Mouse (Mus musculus) CH12.LX (cell line): Measurements from ENCODE around the gene C130032M10Rik. TPM values are rescaled to one million over a fixed set of nuclear protein-coding genes. Genes with fewer than 3 reads are reported as not detected.

Experiments
- DNase-seq: peaks from one replicate; pipeline ENCODE4 v3.0.0-alpha.2; 2013; ENCODE audit errors: extremely low read depth
- H3K27ac ChIP-seq: 2 replicates; pipeline ENCODE4 v1.5.1; 2012; ENCODE audit warnings: low read depth, mild to moderate bottlenecking, control low read depth, moderate library complexity; ENCODE audit not compliant: insufficient read depth
- H3K27me3 ChIP-seq: replicated peaks from 2 replicates; pipeline ENCODE3; 2012; ENCODE audit warnings: inconsistent platforms
- H3K36me3 ChIP-seq, 2 experiments: replicated peaks in 1 of 2; 2 replicates each; pipeline versions ENCODE3 to v1.6.1; 2012; ENCODE audit warnings: inconsistent platforms in 1 of 2, low read length in 1 of 2, mild to moderate bottlenecking in 1 of 2, mixed read lengths in 1 of 2, moderate library complexity in 1 of 2; ENCODE audit not compliant: control insufficient read depth in 1 of 2, insufficient read depth in 1 of 2
- H3K4me1 ChIP-seq, 2 experiments: 2 replicates each; pipeline ENCODE4 v1.6.1; 2012; ENCODE audit warnings: inconsistent platforms in 1 of 2, moderate library complexity in 1 of 2; ENCODE audit not compliant: insufficient read depth in 2 of 2, control insufficient read depth in 1 of 2
- H3K4me2 ChIP-seq: 2 replicates; pipeline ENCODE4 v1.6.1; 2012; ENCODE audit warnings: low read depth, mild to moderate bottlenecking, control low read depth; ENCODE audit not compliant: poor library complexity, insufficient read depth, severe bottlenecking
- H3K4me3 ChIP-seq, 3 experiments: fragments of 150-350 bp in 1 of 3; sonication (generic) in 1 of 3; replicated peaks in 1 of 3; 2 replicates each; pipeline versions ENCODE3 to v1.5.1; 2011 to 2012; ENCODE audit warnings: low read depth in 2 of 3, low read length in 2 of 3, mild to moderate bottlenecking in 2 of 3, moderate library complexity in 2 of 3, control low read depth in 1 of 3, improper control_type of control experiment in 1 of 3, inconsistent platforms in 1 of 3, mixed read lengths in 1 of 3; ENCODE audit not compliant: poor library complexity in 1 of 3
- H3K79me2 ChIP-seq: replicated peaks from 2 replicates; pipeline ENCODE4 v1.6.1; 2012; ENCODE audit warnings: mild to moderate bottlenecking, moderate library complexity; ENCODE audit not compliant: control insufficient read depth, poor library complexity, insufficient read depth, severe bottlenecking; ENCODE audit errors: extremely low read depth
- H3K9ac ChIP-seq: 2 replicates; pipeline ENCODE4 v1.6.1; 2012; ENCODE audit warnings: low read depth, mild to moderate bottlenecking, control low read depth, moderate library complexity; ENCODE audit not compliant: insufficient read depth
- H3K9me3 ChIP-seq: replicated peaks from 2 replicates; pipeline ENCODE3; 2012; ENCODE audit warnings: low read length, inconsistent platforms, mixed read lengths
- CTCF ChIP-seq, 2 experiments: IDR thresholded peaks in 1 of 2; conservative IDR thresholded peaks in 1 of 2; 2 replicates each; pipeline ENCODE4 v1.5.1; 2011 to 2012; ENCODE audit warnings: low read depth in 2 of 2, low read length in 2 of 2, improper control_type of control experiment in 1 of 2, inconsistent platforms in 1 of 2, mild to moderate bottlenecking in 1 of 2, moderate library complexity in 1 of 2
- E2F4 ChIP-seq: IDR thresholded peaks from 2 replicates; pipeline ENCODE4 v1.6.1; 2011; ENCODE audit warnings: low read depth, low read length, improper control_type of control experiment; ENCODE audit not compliant: insufficient replicate concordance
- EP300 ChIP-seq: IDR thresholded peaks from 2 replicates; pipeline ENCODE4 v1.6.1; 2011; ENCODE audit warnings: low read length, improper control_type of control experiment
- ETS1 ChIP-seq: conservative IDR thresholded peaks from 2 replicates; pipeline ENCODE4 v1.6.1; 2012; ENCODE audit warnings: low read depth, mild to moderate bottlenecking, inconsistent platforms, low read length, improper control_type of control experiment, moderate library complexity
- IRF4 ChIP-seq: IDR thresholded peaks from 2 replicates; pipeline ENCODE4 v1.6.1; 2014; ENCODE audit warnings: low read depth, mild to moderate bottlenecking, inconsistent platforms, low read length, improper control_type of control experiment
- JUN ChIP-seq: IDR thresholded peaks from 2 replicates; pipeline ENCODE4 v1.6.1; 2011; ENCODE audit warnings: low read depth, mild to moderate bottlenecking, low read length, improper control_type of control experiment, moderate library complexity; ENCODE audit not compliant: insufficient read depth
- JUND ChIP-seq: conservative IDR thresholded peaks from 2 replicates; pipeline ENCODE4 v1.6.1; 2011; ENCODE audit warnings: low read depth, low read length, improper control_type of control experiment
- KAT2A ChIP-seq: IDR thresholded peaks from 2 replicates; pipeline ENCODE4 v1.6.1; 2012; ENCODE audit warnings: low read length, improper control_type of control experiment, inconsistent platforms; ENCODE audit not compliant: insufficient replicate concordance
- MAFK ChIP-seq: IDR thresholded peaks from 2 replicates; pipeline ENCODE4 v1.6.1; 2011; ENCODE audit warnings: low read length, improper control_type of control experiment; ENCODE audit not compliant: insufficient replicate concordance
- MAX ChIP-seq: IDR thresholded peaks from 2 replicates; pipeline ENCODE4 v1.6.1; 2011; ENCODE audit warnings: low read length, improper control_type of control experiment
- MAZ ChIP-seq: IDR thresholded peaks from 2 replicates; pipeline ENCODE4 v1.6.1; 2012; ENCODE audit warnings: low read depth, mild to moderate bottlenecking, inconsistent platforms, low read length, improper control_type of control experiment, moderate library complexity
- MEF2A ChIP-seq: IDR thresholded peaks from 2 replicates; pipeline ENCODE4 v1.6.1; 2014; ENCODE audit warnings: low read depth, mild to moderate bottlenecking, inconsistent platforms, low read length, improper control_type of control experiment, borderline replicate concordance
- MXI1 ChIP-seq: IDR thresholded peaks from 2 replicates; pipeline ENCODE4 v1.6.1; 2011; ENCODE audit warnings: mild to moderate bottlenecking, low read depth, low read length, improper control_type of control experiment
- MYC ChIP-seq: IDR thresholded peaks from 2 replicates; pipeline ENCODE4 v1.6.1; 2011; ENCODE audit warnings: low read depth, mild to moderate bottlenecking, improper control_type of control experiment, low read length
- NELFE ChIP-seq: IDR thresholded peaks from 2 replicates; pipeline ENCODE4 v1.6.1; 2011; ENCODE audit warnings: low read depth, low read length, improper control_type of control experiment
- NRF1 ChIP-seq: IDR thresholded peaks from 2 replicates; pipeline ENCODE4 v1.6.1; 2014; ENCODE audit warnings: low read depth, mild to moderate bottlenecking, inconsistent platforms, low read length, improper control_type of control experiment, moderate library complexity
- PAX5 ChIP-seq: IDR thresholded peaks from 2 replicates; pipeline ENCODE4 v1.6.1; 2012; ENCODE audit warnings: low read length, inconsistent platforms, mixed read lengths
- RAD21 ChIP-seq: IDR thresholded peaks from 2 replicates; pipeline ENCODE4 v1.6.1; 2011; ENCODE audit warnings: low read depth, mild to moderate bottlenecking, low read length, improper control_type of control experiment, moderate library complexity
- RCOR1 ChIP-seq: conservative IDR thresholded peaks from 2 replicates; pipeline ENCODE4 v1.6.1; 2012; ENCODE audit warnings: low read depth, mild to moderate bottlenecking, inconsistent platforms, low read length, improper control_type of control experiment
- TCF12 ChIP-seq: IDR thresholded peaks from 2 replicates; pipeline ENCODE4 v1.6.1; 2014; ENCODE audit warnings: low read depth, mild to moderate bottlenecking, inconsistent platforms, low read length, improper control_type of control experiment
- USF1 ChIP-seq: IDR thresholded peaks from 2 replicates; pipeline ENCODE4 v1.6.1; 2014; ENCODE audit warnings: low read depth, mild to moderate bottlenecking, inconsistent platforms, low read length, improper control_type of control experiment
- USF2 ChIP-seq: conservative IDR thresholded peaks from 2 replicates; pipeline ENCODE4 v1.6.1; 2011; ENCODE audit warnings: low read depth, low read length, improper control_type of control experiment
- ZC3H11A ChIP-seq: IDR thresholded peaks from 2 replicates; pipeline ENCODE4 v1.6.1; 2012; ENCODE audit warnings: low read depth, mild to moderate bottlenecking, inconsistent platforms, low read length, improper control_type of control experiment
- ZMIZ1 ChIP-seq: IDR thresholded peaks from 2 replicates; pipeline ENCODE4 v1.6.1; 2012; ENCODE audit warnings: low read depth, mild to moderate bottlenecking, inconsistent platforms, low read length, improper control_type of control experiment
- ZNF384 ChIP-seq: IDR thresholded peaks from 2 replicates; pipeline ENCODE4 v1.6.1; 2012; ENCODE audit warnings: low read depth, low read length, improper control_type of control experiment, inconsistent platforms
- dilution Hi-C: fragments of 300-500 bp; cut with MboI; formaldehyde crosslinking; loops from 2 replicates; pipeline ENCODE4 v1.14.3; 2020; ENCODE audit warnings: low sequenced_read_pairs; ENCODE audit not compliant: extremely low pct_unique_long_range_greater_than_20kb, extremely low pct_ligation_motif_present
- in situ Hi-C: fragments of 300-500 bp; cut with MboI; formaldehyde crosslinking; loops from 3 replicates; pipeline ENCODE4 v1.14.3; 2019; ENCODE audit warnings: low sequenced_read_pairs, low pct_ligation_motif_present, low pct_unique_long_range_greater_than_20kb, mixed read lengths
- polyA plus RNA-seq: library from polyadenylated mRNA; unstranded; fragments of >175 nt; gene quantifications from 2 replicates; pipeline ENCODE4 v1.2.1, GENCODE M21; 2012; ENCODE audit warnings: low read depth; ENCODE audit not compliant: insufficient read length
- total RNA-seq, 2 experiments: library from RNA; depleted of rRNA; stranded (reverse); fragments of 300-350 nt in 1 of 2; fragments of >200 nt in 1 of 2; gene quantifications; 2 replicates each; pipeline ENCODE4 v1.2.3; 2012 to 2014

C130032M10Rik gene
- total and polyA plus RNA-seq, 3 experiments = not detected

- H3K4me3 ChIP-seq = no peak overlapping the region
- no peak for DNase-seq
- no peaks in the 10 kb centered on the region for H3K36me3 ChIP-seq
- no peak overlapping the region for H3K9ac ChIP-seq
- no peaks in the 10 kb centered on the region for H3K79me2 ChIP-seq
- H3K27me3 ChIP-seq = no peaks in the 10 kb centered on the region
- peaks cover 6 to 25% of the 10 kb centered on the region in 2 experiments for H3K4me1 ChIP-seq
- in situ Hi-C loops = no loop called here
- TF ChIP-seq MAZ = no peak
- no peak for TF ChIP-seq MAFK
- TF ChIP-seq MAX = no peak
- TF ChIP-seq JUND = no peak
- no peak for TF ChIP-seq IRF4
- no peak overlapping the region for H3K27ac ChIP-seq
- dilution Hi-C loops = no loop called here
- H3K9me3 ChIP-seq = no peaks in the 10 kb centered on the region
- H3K4me2 ChIP-seq = no peak overlapping the region
These were observed 7.0 kb downstream of the C130032M10Rik start for GRCm38 (mm10) chr9:114522501-114522900.

DNA sequence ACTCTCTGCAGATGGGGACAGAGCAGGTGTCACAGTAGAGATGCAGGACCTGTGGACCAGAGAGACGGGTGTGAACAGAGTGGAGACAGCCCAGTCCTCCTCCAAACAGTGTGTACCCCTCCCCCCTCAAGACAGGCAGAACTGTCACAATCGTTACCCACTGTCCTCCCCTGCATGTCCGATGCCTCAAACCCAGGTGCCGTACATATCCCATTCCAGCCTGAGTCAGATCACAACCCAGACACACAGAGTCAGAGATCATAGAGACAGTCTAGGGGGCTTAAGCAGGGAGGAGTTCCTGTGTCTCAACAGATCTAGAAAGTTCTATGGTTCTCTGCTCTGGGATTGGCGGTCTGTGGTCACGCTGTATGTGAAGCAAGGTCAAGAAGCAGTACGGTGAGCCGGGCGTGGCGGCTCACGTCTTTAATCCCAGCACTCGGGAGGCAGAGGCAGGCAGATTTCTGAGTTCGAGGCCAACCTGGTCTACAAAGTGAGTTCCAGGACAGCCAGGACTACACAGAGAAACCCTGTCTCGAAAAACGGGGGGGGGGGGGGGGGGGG, 9.7 kb downstream of the C130032M10Rik start:
- Histone ChIP-seq H3K4me3 (no peak overlapping the region), H3K4me2 (no peak overlapping the region), H3K9ac (no peak overlapping the region), H3K27ac (no peak overlapping the region), H3K79me2 (no peaks in the 10 kb centered on the region), H3K4me1 (peaks cover 6 to 21% of the 10 kb centered on the region in 2 experiments; a peak in 3 of 4 replicates), H3K27me3 (no peaks in the 10 kb centered on the region), H3K36me3 (no peaks in the 10 kb centered on the region), H3K9me3 (no peaks in the 10 kb centered on the region)
- TF ChIP-seq JUND (no peak), IRF4 (no peak), MAX (no peak), ZMIZ1 (no peak), MEF2A (no peak), ZC3H11A (no peak), USF1 (no peak)
- dilution Hi-C loops (no loop called here), in situ Hi-C loops (no loop called here)
- DNase-seq = no peak

GRCm38 (mm10) chr9:114525891-114526290, 10.4 kb downstream of the C130032M10Rik start:
- in situ Hi-C loops = no loop called here
- dilution Hi-C loops = no loop called here
- H3K9me3 ChIP-seq = no peaks in the 10 kb centered on the region
- DNase-seq = no peak
- no peaks in the 10 kb centered on the region for H3K79me2 ChIP-seq
- TF ChIP-seq KAT2A = no peak
- TF ChIP-seq USF1 = no peak
- TF ChIP-seq TCF12 = no peak
- no peak for TF ChIP-seq E2F4
- TF ChIP-seq USF2 = no peak
- TF ChIP-seq PAX5 = no peak
- no peak for TF ChIP-seq NELFE
- no peak for TF ChIP-seq IRF4
- no peak for TF ChIP-seq MYC
- TF ChIP-seq NRF1 = no peak
- TF ChIP-seq EP300 = no peak
- no peak for TF ChIP-seq ETS1
- no peak for TF ChIP-seq ZNF384
- no peak for TF ChIP-seq RAD21
- TF ChIP-seq RCOR1 = no peak
- no peak for TF ChIP-seq MXI1
- TF ChIP-seq JUN = no peak
- no peak for TF ChIP-seq MAX
- TF ChIP-seq CTCF (conservative IDR thresholded peaks at IDR 0.05 in 1 of 2, IDR thresholded peaks at IDR 0.05 in 1 of 2; ENCODE audit: low read depth in 2 of 2, low read length in 2 of 2) = no peak
- TF ChIP-seq ZC3H11A = no peak
- no peak overlapping the region for H3K27ac ChIP-seq
- peaks cover 10 to 28% of the 10 kb centered on the region in 2 experiments for H3K4me1 ChIP-seq
- H3K4me3 ChIP-seq = no peak overlapping the region
- H3K9ac ChIP-seq = no peak overlapping the region
- no peaks in the 10 kb centered on the region for H3K27me3 ChIP-seq
- no peak overlapping the region for H3K4me2 ChIP-seq
- no peaks in the 10 kb centered on the region for H3K36me3 ChIP-seq
